Mouse (Mus musculus): ENCODE data around the gene Agrp. TPM values are rescaled to one million over a fixed set of nuclear protein-coding genes. Genes with fewer than 3 reads are reported as not detected.

Agrp gene
- total and polyA plus RNA-seq, 3 experiments: 0.63 TPM; not detected in 2

DNA sequence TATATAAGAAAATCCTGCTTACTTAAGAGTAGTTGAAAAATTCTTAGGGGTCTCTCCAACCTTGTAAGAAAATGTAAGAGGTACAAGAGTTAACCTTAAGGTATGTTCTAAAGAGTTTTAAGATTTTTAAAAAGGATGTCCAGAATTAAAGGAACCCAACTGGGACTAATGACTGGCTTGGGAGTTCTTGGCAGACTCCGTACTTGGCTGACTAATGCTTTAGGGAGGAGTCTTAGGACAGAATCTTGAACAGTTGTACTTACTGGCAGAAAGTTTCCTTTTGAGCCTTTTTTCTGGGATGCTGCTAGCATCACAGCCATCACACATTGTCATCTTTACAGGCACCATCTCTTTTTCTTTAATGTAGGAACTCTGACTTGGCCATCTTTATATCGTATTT is 3.3 kb upstream of the Agrp start:
- H3K9ac ChIP-seq (ENCODE audit: control insufficient read depth, low read depth, low read length, poor library complexity, severe bottlenecking): no peak overlapping the region
- H3K27ac ChIP-seq (ENCODE audit: control insufficient read depth, low read depth, low read length): no peak overlapping the region
- H3K36me3 ChIP-seq (ENCODE audit: control insufficient read depth in 1 of 2, insufficient read depth in 2 of 2, low read length in 2 of 2): peaks cover 17 to 46% of the 10 kb centered on the region in 2 experiments
- peaks cover 75% of the 10 kb centered on the region for H3K79me2 ChIP-seq (ENCODE audit: control insufficient read depth, insufficient read depth, low read length, poor library complexity)
- no peaks in the 10 kb centered on the region for H3K9me3 ChIP-seq (replicated peaks; ENCODE audit: insufficient read depth, low read length)
- H3K4me1 ChIP-seq (ENCODE audit: control insufficient read depth in 1 of 2, insufficient read depth in 2 of 2, low read length in 2 of 2): peaks cover 2 to 16% of the 10 kb centered on the region in 2 experiments; a peak in 2 of 4 replicates
- H3K4me3 ChIP-seq (ENCODE audit: control insufficient read depth in 1 of 2, insufficient read depth in 1 of 2, low read depth in 2 of 2, low read length in 2 of 2): no peak overlapping the region
- no peaks in the 10 kb centered on the region for H3K27me3 ChIP-seq (ENCODE audit: control insufficient read depth in 1 of 2, insufficient read depth in 2 of 2, low read length in 2 of 2)
- no peak for TF ChIP-seq RCOR1 (IDR thresholded peaks at IDR 0.05; ENCODE audit: low read depth, low read length)
- no peak for TF ChIP-seq MYC (IDR thresholded peaks at IDR 0.05; ENCODE audit: low read depth, low read length)
- TF ChIP-seq USF2 (IDR thresholded peaks at IDR 0.05; ENCODE audit: borderline replicate concordance in 1 of 2, insufficient read depth in 1 of 2, low read depth in 1 of 2, low read length in 2 of 2): no peak
- no peak for TF ChIP-seq ZNF384 (IDR thresholded peaks at IDR 0.05; ENCODE audit: low read depth, low read length)
- TF ChIP-seq ZC3H11A (IDR thresholded peaks at IDR 0.05; ENCODE audit: low read depth, low read length): no peak
- no peak for TF ChIP-seq EP300 (IDR thresholded peaks at IDR 0.05; ENCODE audit: low read depth in 1 of 2, low read length in 2 of 2)
- TF ChIP-seq SMC3 (IDR thresholded peaks at IDR 0.05; ENCODE audit: low read depth, low read length): no peak
- no peak for TF ChIP-seq MEF2A (IDR thresholded peaks at IDR 0.05; ENCODE audit: extremely low read depth, insufficient replicate concordance, low read depth, low read length, poor library complexity, severe bottlenecking)
- TF ChIP-seq POLR2AphosphoS5 (IDR thresholded peaks at IDR 0.05; ENCODE audit: borderline replicate concordance, low read depth, low read length): no peak
- TF ChIP-seq ZKSCAN1 (IDR thresholded peaks at IDR 0.05; ENCODE audit: low read depth, low read length): no peak
- TF ChIP-seq NELFE (IDR thresholded peaks at IDR 0.05; ENCODE audit: low read depth, low read length): no peak
- no peak for TF ChIP-seq CHD1 (IDR thresholded peaks at IDR 0.05; ENCODE audit: low read depth, low read length)
- no peak for TF ChIP-seq BHLHE40 (IDR thresholded peaks at IDR 0.05; ENCODE audit: borderline replicate concordance, low read depth, low read length)
- no peak for TF ChIP-seq TCF12 (IDR thresholded peaks at IDR 0.05; ENCODE audit: low read depth, low read length)
- TF ChIP-seq HCFC1 (IDR thresholded peaks at IDR 0.05; ENCODE audit: low read depth, low read length): no peak
- no peak for DNase-seq (ENCODE audit: low read depth, low spot score)

DNA sequence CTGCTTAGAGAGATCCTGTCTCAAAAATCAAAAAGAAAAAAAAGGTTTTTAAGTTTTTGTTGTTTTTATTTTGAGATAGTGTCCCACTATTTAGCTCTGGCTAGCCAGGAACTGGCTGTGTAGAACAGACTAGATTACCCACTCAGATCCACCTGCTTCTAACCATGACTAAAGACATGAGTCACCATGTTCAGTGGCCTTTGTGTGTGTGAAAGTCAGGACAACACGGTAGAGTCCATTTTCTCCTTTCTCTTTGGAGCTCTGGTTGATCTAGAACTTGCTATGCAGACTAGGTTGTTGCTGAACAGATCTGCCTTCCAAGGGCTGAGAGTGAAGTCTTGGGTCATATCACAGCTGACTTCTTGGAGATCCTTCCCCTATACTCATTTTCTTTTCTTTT is 2.6 kb upstream of the Agrp start:
- peaks cover 2 to 18% of the 10 kb centered on the region in 2 experiments; a peak in 2 of 4 replicates for H3K4me1 ChIP-seq (ENCODE audit: control insufficient read depth in 1 of 2, insufficient read depth in 2 of 2, low read length in 2 of 2)
- H3K79me2 ChIP-seq (ENCODE audit: control insufficient read depth, insufficient read depth, low read length, poor library complexity): peaks cover 72% of the 10 kb centered on the region
- H3K4me3 ChIP-seq (ENCODE audit: control insufficient read depth in 1 of 2, insufficient read depth in 1 of 2, low read depth in 2 of 2, low read length in 2 of 2): no peak overlapping the region
- no peak for TF ChIP-seq MXI1 (IDR thresholded peaks at IDR 0.05; ENCODE audit: low read depth, low read length)
- TF ChIP-seq ETS1 (IDR thresholded peaks at IDR 0.05; ENCODE audit: low read depth, low read length): no peak
- no peak for TF ChIP-seq MAX (IDR thresholded peaks at IDR 0.05; ENCODE audit: low read length)
- TF ChIP-seq RCOR1 (IDR thresholded peaks at IDR 0.05; ENCODE audit: low read depth, low read length): no peak
- TF ChIP-seq TAL1 (IDR thresholded peaks at IDR 0.05; ENCODE audit: low read length): no peak
- TF ChIP-seq E2F4 (IDR thresholded peaks at IDR 0.05; ENCODE audit: borderline replicate concordance, low read depth, low read length): no peak
- TF ChIP-seq JUND (IDR thresholded peaks at IDR 0.05; ENCODE audit: low read depth, low read length): no peak
- no peak for TF ChIP-seq USF1 (IDR thresholded peaks at IDR 0.05; ENCODE audit: low read depth, low read length)
- TF ChIP-seq TBP (IDR thresholded peaks at IDR 0.05; ENCODE audit: low read depth, low read length): no peak
- TF ChIP-seq EP300 (IDR thresholded peaks at IDR 0.05; ENCODE audit: low read depth in 1 of 2, low read length in 2 of 2): no peak
- TF ChIP-seq ZC3H11A (IDR thresholded peaks at IDR 0.05; ENCODE audit: low read depth, low read length): no peak
- no peak for TF ChIP-seq USF2 (IDR thresholded peaks at IDR 0.05; ENCODE audit: borderline replicate concordance in 1 of 2, insufficient read depth in 1 of 2, low read depth in 1 of 2, low read length in 2 of 2)
- TF ChIP-seq TCF12 (IDR thresholded peaks at IDR 0.05; ENCODE audit: low read depth, low read length): no peak
- no peak for TF ChIP-seq KAT2A (conservative IDR thresholded peaks at IDR 0.05; ENCODE audit: low read depth, low read length)
- no peak for TF ChIP-seq CHD1 (IDR thresholded peaks at IDR 0.05; ENCODE audit: low read depth, low read length)
- TF ChIP-seq MYB (IDR thresholded peaks at IDR 0.05; ENCODE audit: low read depth, low read length): no peak
- TF ChIP-seq MYC (IDR thresholded peaks at IDR 0.05; ENCODE audit: low read depth, low read length): no peak
- no peak for TF ChIP-seq ZMIZ1 (IDR thresholded peaks at IDR 0.05; ENCODE audit: low read depth, low read length)
- TF ChIP-seq MEF2A (IDR thresholded peaks at IDR 0.05; ENCODE audit: extremely low read depth, insufficient replicate concordance, low read depth, low read length, poor library complexity, severe bottlenecking): no peak
- no peak for TF ChIP-seq MAFK (IDR thresholded peaks at IDR 0.05; ENCODE audit: borderline replicate concordance, low read depth, low read length)
- H3K9me3 ChIP-seq (replicated peaks; ENCODE audit: insufficient read depth, low read length): no peaks in the 10 kb centered on the region
- peaks cover 12 to 52% of the 10 kb centered on the region in 2 experiments for H3K36me3 ChIP-seq (ENCODE audit: control insufficient read depth in 1 of 2, insufficient read depth in 2 of 2, low read length in 2 of 2)
- H3K27ac ChIP-seq (ENCODE audit: control insufficient read depth, low read depth, low read length): no peak overlapping the region
- no peak overlapping the region for H3K9ac ChIP-seq (ENCODE audit: control insufficient read depth, low read depth, low read length, poor library complexity, severe bottlenecking)
- H3K27me3 ChIP-seq (ENCODE audit: control insufficient read depth in 1 of 2, insufficient read depth in 2 of 2, low read length in 2 of 2): no peaks in the 10 kb centered on the region
- DNase-seq (ENCODE audit: low read depth, low spot score): peak; percentile 40

Data from MEL (cell line).